Mouse (Mus musculus) limb, embryonic 11.5 days (tissue): ENCODE measurements around the gene Psenen. TPM values are rescaled to one million over a fixed set of nuclear protein-coding genes. Genes with fewer than 3 reads are reported as not detected.

Source experiments
- ATAC-seq: fragments of 200-750 bp; cut with Nextera tagmentation; 2 replicates; pipeline ENCODE4 v1.8.0; 2017; ENCODE audit warnings: low read depth; ENCODE audit not compliant: insufficient number of reproducible peaks, low FRiP score, low TSS enrichment
- DNase-seq: peaks from one replicate; pipeline ENCODE4 v3.0.0-alpha.2; 2015; ENCODE audit warnings: low spot score
- H3K27ac ChIP-seq: fragments of 300-500 bp; sonication (generic); replicated peaks from 2 replicates; pipeline ENCODE4 v1.5.1; 2014; ENCODE audit warnings: low read depth, mild to moderate bottlenecking, low read length
- H3K27me3 ChIP-seq: fragments of 300-500 bp; sonication (generic); 2 replicates; pipeline ENCODE4 v1.6.1; 2014; ENCODE audit warnings: mild to moderate bottlenecking, low read length, mixed read lengths; ENCODE audit not compliant: control insufficient read depth, insufficient read depth
- H3K36me3 ChIP-seq: fragments of 300-500 bp; sonication (generic); 2 replicates; pipeline ENCODE4 v1.6.1; 2014; ENCODE audit warnings: mild to moderate bottlenecking, low read length, moderate library complexity, mixed read lengths; ENCODE audit not compliant: control insufficient read depth, insufficient read depth
- H3K4me1 ChIP-seq: fragments of 300-500 bp; sonication (generic); 2 replicates; pipeline ENCODE4 v1.6.1; 2014; ENCODE audit warnings: low read length, mixed read lengths; ENCODE audit not compliant: control insufficient read depth, insufficient read depth
- H3K4me2 ChIP-seq: fragments of 300-500 bp; sonication (generic); 2 replicates; pipeline ENCODE4 v1.6.1; 2014; ENCODE audit warnings: low read depth, mild to moderate bottlenecking, moderate library complexity; ENCODE audit not compliant: severe bottlenecking
- H3K4me3 ChIP-seq: fragments of 300-500 bp; sonication (generic); 2 replicates; pipeline ENCODE4 v1.5.1; 2014; ENCODE audit warnings: low read depth, low read length
- H3K9ac ChIP-seq: fragments of 300-500 bp; sonication (generic); 2 replicates; pipeline ENCODE4 v1.6.1; 2014; ENCODE audit warnings: mild to moderate bottlenecking, low read length
- H3K9me3 ChIP-seq: fragments of 300-500 bp; sonication (generic); 2 replicates; pipeline ENCODE4 v1.6.1; 2016; ENCODE audit warnings: low read length; ENCODE audit not compliant: control insufficient read depth
- WGBS: fragments of 180-500 bp; shearing (Covaris S2); extraction: QIAGEN DNeasy Blood & Tissue Kit; methylation state at CpG from one replicate; pipeline ENCODE4 v1.1.7; 2014; 5-methylcytosine and 5-hydroxymethylcytosine counted together
- polyA plus RNA-seq: library from polyadenylated mRNA; unstranded; fragments of >200 nt; fragmentation: Nextera tagmentation; extraction: Ambion mirVana; gene quantifications from 2 replicates; pipeline ENCODE4 v1.2.1, GENCODE M21; 2014

Psenen gene
- polyA plus RNA-seq, 1 experiment from 2014 or later, result 123 TPM

GRCm38 (mm10) chr7:30591605-30591951 lies 28.2 kb upstream of the Psenen start:
- 52% methylated on average over 4 of the region's 4 CpGs for WGBS
- 0 out of 2 replicates have a peak, but pooled peaks cover 3% of the 10 kb centered on the region for H3K36me3 ChIP-seq
- H3K4me3 ChIP-seq, result no peak overlapping the region
- no peak overlapping the region for H3K4me2 ChIP-seq
- DNase-seq, result no peak
- no peak overlapping the region for H3K9ac ChIP-seq
- no peaks in the 10 kb centered on the region for H3K27me3 ChIP-seq
- ATAC-seq, result no peak
- no peaks in the 10 kb centered on the region for H3K9me3 ChIP-seq
- H3K27ac ChIP-seq, result no peak overlapping the region
- peaks cover 11% of the 10 kb centered on the region for H3K4me1 ChIP-seq

DNA sequence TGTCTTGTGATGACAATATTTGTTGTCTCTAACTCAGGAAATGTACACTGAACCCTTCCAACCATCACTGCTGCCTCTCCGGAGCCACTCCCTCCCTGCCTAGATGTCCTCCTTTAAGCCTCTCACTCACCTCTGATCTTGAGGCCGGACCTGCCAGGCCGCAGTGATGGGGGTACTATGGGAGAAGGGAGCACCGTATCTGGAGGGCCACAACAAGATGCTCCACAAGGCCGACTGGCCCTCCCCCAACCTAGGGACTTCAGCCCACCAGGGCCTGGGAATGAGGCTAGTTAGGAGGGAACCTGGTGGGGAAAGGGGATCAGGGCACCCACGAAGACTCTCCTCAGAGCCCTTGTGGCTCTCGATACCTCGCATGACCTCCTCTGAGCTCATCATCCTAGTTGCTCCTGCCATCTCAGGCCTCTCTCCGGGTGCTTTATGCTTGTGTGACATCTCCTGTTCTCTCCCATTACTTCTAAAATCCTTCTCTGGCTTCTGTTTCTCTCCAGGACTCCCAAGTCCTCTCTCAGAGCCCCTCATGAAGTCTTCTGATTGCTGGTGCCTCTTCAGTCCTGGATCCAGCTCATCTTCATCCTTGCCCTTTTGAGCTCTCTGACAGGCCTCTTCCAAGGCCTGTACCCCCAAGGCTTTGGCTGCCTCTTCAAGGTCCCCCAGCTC lies 27.6 kb upstream of the Psenen start:
- Histone ChIP-seq H3K4me2 (no peak overlapping the region), H3K4me1 (peaks cover 11% of the 10 kb centered on the region), H3K27ac (no peak overlapping the region), H3K9me3 (no peaks in the 10 kb centered on the region), H3K9ac (no peak overlapping the region), H3K4me3 (no peak overlapping the region), H3K36me3 (peaks cover 6% of the 10 kb centered on the region; the same call in 1 of the 2 replicates), H3K27me3 (no peaks in the 10 kb centered on the region)
- DNase-seq (no peak), ATAC-seq (no peak)
- 81% methylated on average over 9 of the region's 9 CpGs for WGBS

- 28% methylated on average over 40 of the region's 40 CpGs for WGBS
- ATAC-seq, result peak; percentile 65
- peak overlapping the region; percentile 55 for H3K4me2 ChIP-seq
- H3K4me3 ChIP-seq, result peak overlapping the region; percentile 84
- peak; percentile 93 for DNase-seq
- H3K9ac ChIP-seq, result peak overlapping the region; percentile 45
- H3K4me1 ChIP-seq, result peaks cover 11% of the 10 kb centered on the region
- H3K27ac ChIP-seq, result 0 out of 2 replicates have a peak overlapping the region, but pooled peaks have one; percentile 91
- H3K36me3 ChIP-seq, result peaks cover 15% of the 10 kb centered on the region
- no peaks in the 10 kb centered on the region for H3K27me3 ChIP-seq
- H3K9me3 ChIP-seq, result no peaks in the 10 kb centered on the region
Observed at GRCm38 (mm10) chr7:30589435-30590301, 26.2 kb upstream of the Psenen start.

- H3K36me3 ChIP-seq, result peaks cover 17% of the 10 kb centered on the region
- H3K9ac ChIP-seq, result peak within 1 kb of the TSS; percentile 92
- peak within 1 kb of the TSS; percentile 91 for H3K27ac ChIP-seq
- no peaks in the 10 kb centered on the region for H3K9me3 ChIP-seq
- WGBS, result under 1% methylated on average over 48 of the region's 68 CpGs
- peaks cover 11% of the 10 kb centered on the region for H3K4me1 ChIP-seq
- peak within 1 kb of the TSS; percentile 84 for H3K4me3 ChIP-seq
- no peaks in the 10 kb centered on the region for H3K27me3 ChIP-seq
- peak within 1 kb of the TSS; percentile 84 for H3K4me2 ChIP-seq
- ATAC-seq (peak; percentile 95), DNase-seq (peak; percentile 97)
Observed at GRCm38 (mm10) chr7:30588676-30589434, 25.4 kb upstream of the Psenen start, which contains the start of gene Kmt2b. Kmt2b (minus strand) TSS chr7:30588726.

DNA sequence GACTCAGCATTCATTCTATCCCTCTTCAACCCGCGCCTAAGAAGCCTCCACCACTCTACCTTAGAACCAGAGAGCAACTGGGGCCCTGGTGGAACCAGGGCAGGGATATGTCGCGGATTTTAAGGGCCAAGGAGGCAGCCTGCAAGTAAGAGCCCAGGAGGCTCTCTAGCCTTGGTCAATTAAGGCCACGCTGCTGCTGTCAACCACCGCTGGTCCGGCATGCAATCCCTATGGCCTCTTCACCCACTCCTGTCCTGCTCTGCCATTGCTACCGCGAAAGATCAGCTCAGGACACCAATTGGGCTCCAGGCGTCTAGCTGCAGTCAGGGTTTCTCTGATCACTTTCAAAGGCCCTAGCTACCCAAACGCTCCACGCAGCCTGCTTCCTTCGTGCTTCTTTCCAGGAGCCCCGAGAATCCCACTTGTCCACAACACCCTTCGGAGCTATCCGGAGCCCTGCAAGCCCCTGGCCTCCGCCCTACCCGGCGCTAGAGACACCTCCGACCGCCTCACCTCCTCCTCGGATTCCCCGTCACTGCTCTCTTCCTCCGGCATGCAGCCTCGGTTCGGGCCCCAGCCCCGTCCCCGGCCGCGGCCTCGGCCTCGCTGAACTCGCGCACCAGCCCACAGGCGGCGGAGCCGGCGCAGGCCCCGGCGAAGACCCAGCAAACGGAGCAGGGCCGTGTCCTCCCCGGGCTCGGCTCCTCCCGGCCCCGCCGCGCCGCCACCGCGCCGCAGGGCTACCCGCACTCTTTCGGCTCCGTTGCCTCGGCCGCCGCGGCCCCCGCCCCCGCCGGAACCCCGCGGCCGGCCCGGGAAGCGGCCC lies 24.6 kb upstream of the Psenen start:
- Histone ChIP-seq H3K4me1 (peaks cover 11% of the 10 kb centered on the region), H3K9me3 (no peaks in the 10 kb centered on the region), H3K27me3 (no peaks in the 10 kb centered on the region), H3K36me3 (peaks cover 24% of the 10 kb centered on the region), H3K9ac (peak overlapping the region; percentile 92), H3K4me2 (peak overlapping the region; percentile 84), H3K27ac (peak overlapping the region; percentile 91), H3K4me3 (peak overlapping the region; percentile 84)
- under 1% methylated on average over 61 of the region's 67 CpGs for WGBS
- DNase-seq (peak; percentile 58), ATAC-seq (peak; percentile 22; the same call in 1 of the 2 replicates)

DNA sequence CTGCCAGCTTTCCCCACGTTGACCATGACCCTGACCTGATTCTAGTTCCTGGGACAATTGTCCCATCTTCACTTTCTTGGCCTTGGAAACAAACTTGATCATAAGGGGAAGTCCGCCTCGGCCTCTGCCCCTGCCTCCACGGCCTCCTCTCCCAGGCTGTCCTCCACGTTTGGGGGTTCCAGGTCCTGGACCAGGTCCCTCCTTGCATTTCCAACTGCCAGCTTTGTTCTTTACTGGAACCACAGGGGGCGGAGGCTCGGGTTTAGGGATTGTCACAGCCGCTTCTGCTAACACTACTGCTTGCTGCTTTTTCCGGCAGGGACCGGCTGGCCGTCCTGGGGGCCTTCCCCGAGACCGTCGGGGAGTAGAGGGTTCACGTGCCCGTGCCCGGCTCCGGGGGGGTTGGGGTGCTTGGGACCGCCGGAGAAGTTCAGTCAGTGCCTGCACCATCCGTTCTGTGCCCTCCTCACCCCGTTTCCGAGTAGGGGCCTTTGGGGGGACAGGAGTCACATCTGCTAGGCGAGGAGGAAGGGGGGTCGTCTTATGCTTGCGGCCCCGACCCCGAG lies 23.1 kb upstream of the Psenen start:
- Histone ChIP-seq H3K27ac (no peak overlapping the region), H3K9me3 (no peaks in the 10 kb centered on the region), H3K36me3 (peaks cover 35% of the 10 kb centered on the region), H3K27me3 (no peaks in the 10 kb centered on the region), H3K4me1 (peaks cover 11% of the 10 kb centered on the region), H3K4me3 (0 out of 2 replicates have a peak overlapping the region, but pooled peaks have one; percentile 6), H3K9ac (no peak overlapping the region), H3K4me2 (no peak overlapping the region)
- WGBS, result 92% methylated on average over 28 of the region's 28 CpGs
- DNase-seq (no peak), ATAC-seq (no peak)

DNA sequence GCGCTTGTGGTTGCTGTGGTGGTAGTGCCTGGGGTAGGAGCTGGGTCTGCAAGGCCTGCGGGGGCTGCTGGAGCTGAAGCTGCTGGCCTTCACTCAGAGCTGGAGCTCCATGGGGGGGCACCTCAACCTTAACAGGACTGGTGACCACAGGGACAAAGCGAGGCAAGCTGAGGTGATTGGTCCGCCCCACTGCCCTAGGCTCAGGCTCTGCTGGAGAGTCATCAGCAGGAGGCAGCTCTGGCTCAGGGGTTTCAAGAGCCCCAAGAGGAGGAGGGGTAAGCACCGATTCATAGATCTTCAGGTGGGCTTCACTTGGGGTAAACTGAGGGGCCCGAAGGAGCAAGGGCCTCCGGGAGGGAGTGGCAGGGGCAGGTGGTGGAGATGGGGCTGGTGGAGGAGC lies 21.7 kb upstream of the Psenen start:
- Histone ChIP-seq H3K4me1 (peaks cover 11% of the 10 kb centered on the region), H3K27ac (no peak overlapping the region), H3K9me3 (no peaks in the 10 kb centered on the region), H3K4me3 (no peak overlapping the region; the same call in 1 of the 2 replicates), H3K27me3 (no peaks in the 10 kb centered on the region), H3K4me2 (no peak overlapping the region), H3K9ac (no peak overlapping the region), H3K36me3 (peaks cover 44% of the 10 kb centered on the region)
- DNase-seq (no peak), ATAC-seq (no peak)
- 93% methylated on average over 7 of the region's 7 CpGs for WGBS
